Mouse (Mus musculus): ENCODE data around the gene Mpig6b. TPM values are rescaled to one million over a fixed set of nuclear protein-coding genes. Genes with fewer than 3 reads are reported as not detected.
A peak's percentile ranks its signal among the peaks of the same experiment; 100 is the strongest.

The Mpig6b gene
- polyA plus RNA-seq, 1 experiment from 2014 or later, result 0.92 TPM

GRCm38 (mm10) chr17:35100196-35100765 lies 34.3 kb upstream of the Mpig6b start:
- Histone ChIP-seq H3K27me3 (replicated peaks) (no peaks in the 10 kb centered on the region), H3K4me3 (no peak overlapping the region), H3K27ac (replicated peaks) (no peak overlapping the region), H3K9ac (0 out of 2 replicates have a peak overlapping the region, but pooled peaks have one; percentile 19), H3K4me2 (no peak overlapping the region), H3K9me3 (no peaks in the 10 kb centered on the region), H3K4me1 (peaks cover 21% of the 10 kb centered on the region), H3K36me3 (peaks cover 86% of the 10 kb centered on the region)
- 51% methylated on average over 10 of the region's 10 CpGs for WGBS
- no peak for ATAC-seq (ENCODE audit: extremely low read depth, insufficient number of reproducible peaks, low FRiP score, low TSS enrichment)

DNA sequence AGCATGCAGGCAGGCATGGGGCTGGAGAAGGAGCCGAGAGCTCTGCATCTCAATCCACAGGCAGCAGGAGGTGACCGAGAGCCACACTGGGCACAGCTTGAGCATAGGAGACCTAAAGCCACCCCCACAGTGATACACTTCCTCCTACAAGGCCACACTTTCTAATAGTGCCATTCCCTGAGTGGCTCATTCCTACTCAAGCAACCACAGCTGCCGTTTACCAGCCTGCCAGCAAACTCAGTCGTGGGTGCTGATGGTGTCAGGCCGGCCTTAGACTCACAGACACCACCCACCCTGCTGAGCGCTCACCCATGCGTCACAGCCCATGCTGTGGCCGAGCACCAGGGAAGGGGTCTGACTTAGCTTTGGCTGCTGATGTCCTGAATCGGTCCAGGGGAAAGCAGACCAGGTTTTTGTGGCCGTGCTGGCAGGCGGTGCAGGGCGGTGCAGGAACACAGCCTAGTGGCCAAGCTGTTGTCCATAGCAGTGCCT lies 31.2 kb upstream of the Mpig6b start:
- Histone ChIP-seq H3K4me2 (no peak overlapping the region), H3K27ac (replicated peaks) (no peak overlapping the region), H3K9ac (no peak overlapping the region), H3K9me3 (no peaks in the 10 kb centered on the region), H3K36me3 (peaks cover 99% of the 10 kb centered on the region), H3K4me1 (peaks cover 12% of the 10 kb centered on the region), H3K4me3 (no peak overlapping the region), H3K27me3 (replicated peaks) (no peaks in the 10 kb centered on the region)
- 83% methylated on average over 12 of the region's 12 CpGs for WGBS
- no peak for ATAC-seq (ENCODE audit: extremely low read depth, insufficient number of reproducible peaks, low FRiP score, low TSS enrichment)

DNA sequence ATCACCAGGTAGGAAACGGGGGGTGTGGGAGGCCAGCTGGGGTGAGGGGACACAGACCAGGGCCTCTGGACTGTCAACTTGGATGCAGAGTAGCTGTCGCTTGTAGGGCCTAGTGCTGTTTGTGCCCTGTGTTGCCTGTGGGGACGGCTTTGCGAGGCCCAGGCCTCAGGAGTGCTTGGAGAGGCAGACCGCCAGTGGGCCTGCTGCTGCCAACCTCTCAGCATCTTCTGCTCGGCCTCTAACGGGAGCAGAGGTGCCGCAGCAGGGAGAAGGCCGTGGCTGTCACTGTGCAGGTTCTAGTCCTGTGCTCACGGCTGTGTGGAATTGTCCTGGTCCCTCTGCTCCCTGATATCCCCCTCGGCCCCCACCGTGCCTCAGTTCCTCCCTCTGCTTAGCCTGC lies 30.6 kb upstream of the Mpig6b start:
- 87% methylated on average over 12 of the region's 12 CpGs for WGBS
- ATAC-seq (ENCODE audit: extremely low read depth, insufficient number of reproducible peaks, low FRiP score, low TSS enrichment), result no peak
- peaks cover 7% of the 10 kb centered on the region for H3K4me1 ChIP-seq
- no peak overlapping the region for H3K4me3 ChIP-seq
- H3K27me3 ChIP-seq (replicated peaks), result no peaks in the 10 kb centered on the region
- H3K36me3 ChIP-seq, result peaks cover 98% of the 10 kb centered on the region
- no peak overlapping the region for H3K27ac ChIP-seq (replicated peaks)
- H3K4me2 ChIP-seq, result no peak overlapping the region; the same call in 1 of the 2 replicates
- peak overlapping the region; percentile 55 for H3K9ac ChIP-seq
- no peaks in the 10 kb centered on the region for H3K9me3 ChIP-seq

GRCm38 (mm10) chr17:35094475-35095365 lies 28.7 kb upstream of the Mpig6b start:
- Histone ChIP-seq H3K9ac (0 out of 2 replicates have a peak overlapping the region, but pooled peaks have one; percentile 19), H3K27ac (replicated peaks) (no peak overlapping the region)
- no peak for ATAC-seq (ENCODE audit: extremely low read depth, insufficient number of reproducible peaks, low FRiP score, low TSS enrichment)

GRCm38 (mm10) chr17:35092403-35093198 lies 26.6 kb upstream of the Mpig6b start:
- 84% methylated on average over 14 of the region's 14 CpGs for WGBS

More at GRCm38 (mm10) chr17:35094475-35095365, 28.7 kb upstream of the Mpig6b start:
- Histone ChIP-seq H3K4me2 (no peak overlapping the region), H3K27me3 (replicated peaks) (no peaks in the 10 kb centered on the region), H3K4me3 (no peak overlapping the region), H3K36me3 (peaks cover 90% of the 10 kb centered on the region), H3K4me1 (peaks cover 19% of the 10 kb centered on the region), H3K9me3 (no peaks in the 10 kb centered on the region)
- 75% methylated on average over 15 of the region's 15 CpGs for WGBS

DNA sequence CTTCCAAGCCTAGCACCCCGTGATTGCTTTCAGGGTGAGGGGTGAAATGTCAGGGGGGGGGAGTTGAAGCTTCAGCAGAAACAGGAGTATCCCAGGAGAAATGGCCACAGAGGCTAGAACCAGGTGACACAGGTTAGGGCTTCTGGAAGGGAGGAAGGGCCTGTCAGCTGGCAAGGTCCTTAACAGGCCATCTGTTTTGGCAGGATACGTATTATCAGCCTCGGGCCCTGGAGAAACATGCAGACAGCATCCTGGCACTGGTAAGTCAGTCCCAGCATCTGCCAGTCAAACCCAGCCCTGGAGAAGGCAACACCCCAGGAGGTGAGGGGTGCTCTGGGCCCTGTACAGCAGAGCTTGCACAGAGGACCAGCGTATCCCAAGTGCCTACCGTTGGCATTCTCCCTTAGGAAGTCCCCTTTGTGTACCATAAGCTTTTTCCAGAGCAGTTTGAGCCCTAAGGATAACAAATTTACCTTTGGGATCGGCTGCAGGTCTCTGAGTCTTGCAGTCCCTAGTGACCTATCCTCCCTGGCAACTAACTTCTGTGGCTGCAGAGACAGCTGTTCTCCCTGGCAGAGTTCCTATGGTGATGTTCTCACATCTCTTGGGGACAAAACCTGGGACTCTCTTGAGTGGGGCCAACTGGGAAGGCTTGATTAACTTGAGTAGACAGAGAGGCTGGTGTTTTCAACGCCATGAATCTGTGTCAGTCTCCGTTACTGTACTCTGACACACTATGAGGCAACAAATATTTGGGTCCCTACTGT lies 24.4 kb upstream of the Mpig6b start:
- Histone ChIP-seq H3K9ac (peak overlapping the region; percentile 87), H3K27me3 (replicated peaks) (no peaks in the 10 kb centered on the region), H3K4me3 (peak overlapping the region; percentile 73), H3K4me1 (peaks cover 27% of the 10 kb centered on the region), H3K9me3 (no peaks in the 10 kb centered on the region), H3K4me2 (peak overlapping the region; percentile 83), H3K27ac (replicated peaks) (0 out of 2 replicates have a peak overlapping the region, but pooled peaks have one; percentile 92), H3K36me3 (peaks cover 47% of the 10 kb centered on the region)
- ATAC-seq (ENCODE audit: extremely low read depth, insufficient number of reproducible peaks, low FRiP score, low TSS enrichment), result no peak
- 55% methylated on average over 8 of the region's 8 CpGs for WGBS

More at GRCm38 (mm10) chr17:35092403-35093198, 26.6 kb upstream of the Mpig6b start:
- Histone ChIP-seq H3K9ac (no peak overlapping the region), H3K4me2 (no peak overlapping the region), H3K4me3 (no peak overlapping the region), H3K9me3 (no peaks in the 10 kb centered on the region), H3K27me3 (replicated peaks) (no peaks in the 10 kb centered on the region), H3K4me1 (peaks cover 24% of the 10 kb centered on the region), H3K27ac (replicated peaks) (no peak overlapping the region), H3K36me3 (peaks cover 69% of the 10 kb centered on the region)
- no peak for ATAC-seq (ENCODE audit: extremely low read depth, insufficient number of reproducible peaks, low FRiP score, low TSS enrichment)

GRCm38 (mm10) chr17:35088825-35089644 lies 23.1 kb upstream of the Mpig6b start, which contains the start of gene Abhd16a:
Abhd16a (plus strand) TSS chr17:35089263.
- peak; percentile 96 for ATAC-seq (ENCODE audit: extremely low read depth, insufficient number of reproducible peaks, low FRiP score, low TSS enrichment)

DNA sequence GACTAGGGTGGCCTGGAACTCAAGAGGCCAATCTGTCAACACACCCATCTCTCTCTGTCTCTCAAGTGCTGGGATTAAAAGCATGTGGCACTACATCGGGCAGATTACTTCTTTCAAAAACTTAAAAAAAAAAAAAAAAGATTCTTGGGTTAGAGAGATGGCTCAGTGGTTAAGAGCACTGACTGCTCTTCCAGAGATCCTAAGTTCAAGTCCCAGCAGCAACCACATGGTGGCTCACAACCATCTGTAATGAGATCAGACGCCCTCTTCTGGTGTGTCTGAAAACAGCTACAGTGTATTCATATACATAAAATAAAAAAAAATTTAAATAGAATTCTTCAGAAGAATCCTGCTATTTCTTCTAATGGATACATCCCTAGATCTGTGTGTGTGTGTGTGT lies 22.2 kb upstream of the Mpig6b start:
- H3K4me3 ChIP-seq, result no peak overlapping the region
- peaks cover 25% of the 10 kb centered on the region for H3K36me3 ChIP-seq
- peaks cover 6% of the 10 kb centered on the region for H3K27me3 ChIP-seq (replicated peaks)
- no peak overlapping the region for H3K4me2 ChIP-seq
- H3K4me1 ChIP-seq, result peaks cover 22% of the 10 kb centered on the region
- 34% methylated on average over 2 of the region's 2 CpGs for WGBS
- no peak overlapping the region for H3K9ac ChIP-seq
- H3K9me3 ChIP-seq, result no peaks in the 10 kb centered on the region
- ATAC-seq (ENCODE audit: extremely low read depth, insufficient number of reproducible peaks, low FRiP score, low TSS enrichment), result no peak
- H3K27ac ChIP-seq (replicated peaks), result no peak overlapping the region

More at GRCm38 (mm10) chr17:35088825-35089644, 23.1 kb upstream of the Mpig6b start, which contains the start of gene Abhd16a:
- Histone ChIP-seq H3K27me3 (replicated peaks) (no peaks in the 10 kb centered on the region), H3K4me1 (peaks cover 22% of the 10 kb centered on the region), H3K4me3 (peak within 1 kb of the TSS; percentile 73), H3K27ac (replicated peaks) (peak within 1 kb of the TSS; percentile 92), H3K36me3 (peaks cover 34% of the 10 kb centered on the region), H3K4me2 (peak within 1 kb of the TSS; percentile 83), H3K9ac (peak within 1 kb of the TSS; percentile 87), H3K9me3 (no peaks in the 10 kb centered on the region)
- WGBS, result 4% methylated on average over 52 of the region's 67 CpGs

GRCm38 (mm10) chr17:35085208-35085865 lies 19.4 kb upstream of the Mpig6b start, which contains the start of gene Ly6g6f:
Ly6g6f (minus strand) TSS chr17:35085610.
- H3K9ac ChIP-seq, result no peak within 1 kb of the TSS
- no peak within 1 kb of the TSS for H3K27ac ChIP-seq (replicated peaks)
- peaks cover 21% of the 10 kb centered on the region for H3K27me3 ChIP-seq (replicated peaks)
- peaks cover 16% of the 10 kb centered on the region for H3K4me1 ChIP-seq
- H3K4me2 ChIP-seq, result no peak within 1 kb of the TSS
- ATAC-seq (ENCODE audit: extremely low read depth, insufficient number of reproducible peaks, low FRiP score, low TSS enrichment), result no peak
- no peak within 1 kb of the TSS for H3K4me3 ChIP-seq
- WGBS, result 43% methylated on average over 7 of the region's 7 CpGs
- H3K36me3 ChIP-seq, result no peaks in the 10 kb centered on the region
- no peaks in the 10 kb centered on the region for H3K9me3 ChIP-seq
